Mouse (Mus musculus): ENCODE data around the gene Vpreb3.

The Vpreb3 gene

DNA sequence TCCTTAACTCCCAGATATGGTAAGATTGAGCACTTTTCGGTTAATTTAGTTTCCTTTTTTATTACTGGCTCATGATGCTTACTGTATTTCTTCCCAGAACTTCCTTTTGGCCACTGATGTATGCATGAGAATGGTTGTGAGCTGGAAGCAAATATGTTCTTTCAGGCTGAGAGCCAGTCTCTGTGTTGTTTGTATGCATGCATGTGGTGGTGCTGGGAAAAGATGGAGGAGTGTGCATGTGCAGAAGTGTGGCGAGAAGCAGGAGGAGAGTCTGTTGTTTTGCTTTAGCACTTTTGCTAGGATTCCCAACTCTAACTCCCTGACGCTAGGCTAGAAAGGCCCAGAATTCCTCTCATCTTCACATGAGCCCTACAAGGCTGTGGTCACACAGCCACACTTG is 36.6 kb downstream of the Vpreb3 start:
- no peak for TF ChIP-seq GATA4 (IDR thresholded peaks at IDR 0.05; ENCODE audit: insufficient replicate concordance, low read length)

DNA sequence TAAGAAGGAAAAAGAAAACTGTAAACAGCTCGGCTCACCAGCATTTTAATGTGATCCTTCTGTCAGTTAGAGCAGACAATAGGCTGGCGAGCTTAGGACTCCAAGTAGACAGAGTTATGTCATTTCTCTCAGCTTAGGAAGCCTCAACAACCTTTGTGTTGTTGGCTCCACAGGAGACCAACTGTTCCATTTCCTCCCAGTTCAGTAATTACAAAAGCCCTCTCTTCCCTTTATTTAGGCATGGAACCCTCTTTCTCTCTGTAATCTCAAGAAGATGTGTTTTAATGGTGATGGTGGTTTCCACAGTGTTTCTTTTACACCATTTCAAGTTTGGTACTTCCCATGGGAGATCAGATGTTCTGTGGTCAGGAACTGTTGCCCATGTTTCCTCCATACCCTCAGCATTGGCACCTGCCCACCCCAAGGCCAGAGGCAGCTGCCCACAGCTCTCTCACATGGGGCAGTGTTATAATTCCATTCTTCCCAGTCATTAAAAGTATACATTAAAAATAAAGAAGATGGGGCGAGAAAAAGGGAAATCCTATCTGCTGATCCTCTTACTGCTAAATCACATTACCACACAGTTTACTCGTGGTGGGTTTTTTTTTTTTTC is 47.7 kb downstream of the Vpreb3 start:
- TF ChIP-seq GATA4 (IDR thresholded peaks at IDR 0.05; ENCODE audit: insufficient replicate concordance, low read length): no peak

DNA sequence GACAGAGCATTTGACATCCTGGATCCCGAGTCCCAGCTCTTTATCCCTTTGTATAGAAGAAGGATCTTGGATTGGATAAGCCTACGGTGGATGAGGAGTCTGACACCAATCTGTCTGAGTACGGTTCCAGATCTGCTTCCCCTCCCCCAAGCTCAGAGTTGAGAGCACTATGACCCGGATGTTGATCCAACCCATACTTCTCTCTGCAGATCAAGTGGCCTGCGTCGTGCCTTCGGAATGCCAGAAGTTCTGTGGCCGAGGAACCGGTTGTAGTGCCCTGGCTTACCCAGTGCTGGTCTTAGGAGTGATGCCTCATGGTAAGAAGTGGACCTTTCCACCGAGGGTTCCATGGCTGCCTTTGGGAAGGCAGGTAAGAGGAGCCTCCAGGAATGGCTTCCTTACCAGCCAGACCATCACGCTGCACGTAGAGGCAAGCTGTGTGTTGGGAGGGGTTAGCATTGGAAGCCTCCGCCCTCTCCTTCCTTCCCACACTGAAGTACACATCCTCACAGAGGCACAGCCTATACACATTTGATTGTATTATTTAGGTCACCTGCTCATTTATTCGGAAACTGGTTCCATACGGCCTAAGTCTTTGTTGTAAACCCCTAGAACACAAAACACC is 50.9 kb downstream of the Vpreb3 start:
- TF ChIP-seq GATA4 (IDR thresholded peaks at IDR 0.05; ENCODE audit: insufficient replicate concordance, low read length): no peak

DNA sequence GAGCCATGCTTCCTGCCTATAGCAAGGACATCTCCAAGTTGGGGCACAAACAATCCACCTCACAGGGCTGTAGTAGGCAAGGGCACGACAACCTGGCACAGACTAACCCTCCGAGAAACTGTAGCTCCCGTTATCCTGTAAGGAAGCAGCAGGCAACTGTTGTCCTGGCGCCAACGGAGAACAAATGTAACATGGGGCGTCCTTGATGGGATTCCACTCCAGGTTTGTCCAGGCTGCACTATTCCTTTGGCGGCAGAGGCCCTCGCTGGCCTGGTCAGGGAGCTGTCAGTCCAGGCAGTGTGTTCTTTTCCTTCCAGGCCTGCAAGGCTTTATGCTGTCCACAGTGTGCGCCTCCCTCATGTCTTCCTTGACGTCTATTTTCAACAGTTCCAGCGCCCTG is 52.6 kb downstream of the Vpreb3 start:
- no peak for TF ChIP-seq GATA4 (IDR thresholded peaks at IDR 0.05; ENCODE audit: insufficient replicate concordance, low read length)

DNA sequence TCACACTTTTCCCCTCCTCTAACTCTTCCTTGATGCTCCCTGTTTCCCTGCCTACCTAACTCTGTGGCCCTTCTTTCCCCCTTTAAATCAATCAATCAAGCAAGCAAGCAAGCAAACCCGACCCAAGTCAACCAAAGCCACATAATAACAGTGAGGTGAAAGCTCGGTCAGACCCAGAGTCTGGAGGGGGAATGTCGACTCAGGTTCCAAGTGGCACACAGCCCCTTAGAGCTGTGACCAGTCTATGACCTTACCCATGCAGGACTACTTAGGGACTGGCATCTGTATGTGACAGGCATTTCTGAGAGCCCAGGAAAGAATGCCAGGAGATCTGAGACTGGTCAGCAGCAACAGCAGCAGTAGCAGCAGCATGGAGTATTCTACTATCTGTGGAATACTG is 53.5 kb downstream of the Vpreb3 start:
- TF ChIP-seq GATA4 (IDR thresholded peaks at IDR 0.05; ENCODE audit: insufficient replicate concordance, low read length): no peak
